Mouse (Mus musculus) liver, embryonic 14.5 days (tissue): ENCODE results near the gene Tmub2. TPM values are rescaled to one million over a fixed set of nuclear protein-coding genes. Genes with fewer than 3 reads are reported as not detected.

Experiments used
- ATAC-seq: fragments of 200-750 bp; cut with Nextera tagmentation; 2 replicates; pipeline ENCODE4 v1.8.0; 2017; ENCODE audit warnings: moderate number of reproducible peaks, mild to moderate bottlenecking, moderate library complexity; ENCODE audit not compliant: insufficient read depth
- DNase-seq, 3 experiments: peaks; one replicate each; pipeline ENCODE4 v3.0.0-alpha.2; 2012 to 2013; ENCODE audit warnings: low read depth in 3 of 3, low spot score in 3 of 3
- H3K27ac ChIP-seq: fragments of 300-500 bp; sonication (generic); 2 replicates; pipeline ENCODE4 v1.5.1; 2014; ENCODE audit warnings: moderate library complexity, mild to moderate bottlenecking, control low read depth, inconsistent platforms
- H3K27me3 ChIP-seq: fragments of 300-500 bp; sonication (generic); 2 replicates; pipeline ENCODE4 v1.6.1; 2014; ENCODE audit warnings: mild to moderate bottlenecking, low read length, moderate library complexity; ENCODE audit not compliant: control insufficient read depth, insufficient read depth
- H3K36me3 ChIP-seq: fragments of 300-500 bp; sonication (generic); replicated peaks from 2 replicates; pipeline ENCODE4 v1.6.1; 2014; ENCODE audit warnings: low read depth; ENCODE audit not compliant: control insufficient read depth, insufficient read depth
- H3K4me1 ChIP-seq, 2 experiments: fragments of 200-500 bp in 1 of 2; fragments of 300-500 bp in 1 of 2; sonication (generic) in 1 of 2; replicated peaks; 2 replicates each; pipeline ENCODE4 v1.6.1; 2012 to 2014; ENCODE audit warnings: antibody characterized with exemption in 1 of 2, inconsistent platforms in 1 of 2, low read length in 1 of 2; ENCODE audit not compliant: control insufficient read depth in 2 of 2, insufficient read depth in 2 of 2
- H3K4me2 ChIP-seq: fragments of 300-500 bp; sonication (generic); 2 replicates; pipeline ENCODE4 v1.6.1; 2014; ENCODE audit warnings: low read depth, mild to moderate bottlenecking, control low read depth, moderate library complexity
- H3K4me3 ChIP-seq, 2 experiments: fragments of 200-500 bp in 1 of 2; fragments of 300-500 bp in 1 of 2; sonication (generic) in 1 of 2; 2 replicates each; pipeline ENCODE4 v1.5.1; 2012 to 2014; ENCODE audit warnings: low read depth in 2 of 2, low read length in 2 of 2, mild to moderate bottlenecking in 2 of 2, control low read depth in 1 of 2, inconsistent platforms in 1 of 2, moderate library complexity in 1 of 2; ENCODE audit not compliant: insufficient read depth in 1 of 2
- H3K9ac ChIP-seq: fragments of 300-500 bp; sonication (generic); replicated peaks from 2 replicates; pipeline ENCODE4 v1.6.1; 2014; ENCODE audit warnings: mild to moderate bottlenecking, control low read depth, moderate library complexity
- H3K9me3 ChIP-seq: fragments of 300-500 bp; sonication (generic); 2 replicates; pipeline ENCODE4 v1.6.1; 2016; ENCODE audit warnings: low read length, mixed read lengths; ENCODE audit not compliant: control insufficient read depth
- CTCF ChIP-seq: IDR thresholded peaks from 2 replicates; pipeline ENCODE4 v1.5.1; 2016; ENCODE audit warnings: antibody characterized with exemption, low read depth, control low read depth
- EP300 ChIP-seq: IDR thresholded peaks from 2 replicates; pipeline ENCODE4 v1.6.1; 2016; ENCODE audit warnings: antibody characterized with exemption, low read depth
- WGBS: fragments of 180-500 bp; shearing (Covaris S2); extraction: QIAGEN DNeasy Blood & Tissue Kit; methylation state at CpG from one replicate; pipeline ENCODE4 v1.1.7; 2014; ENCODE audit not compliant: insufficient replicate concordance; 5-methylcytosine and 5-hydroxymethylcytosine counted together
- polyA plus RNA-seq, 2 experiments: library from polyadenylated mRNA; depleted of rRNA in 1 of 2; stranded (reverse) in 1 of 2; unstranded in 1 of 2; fragments of >200 nt; fragmentation: Nextera tagmentation in 1 of 2; extraction: Ambion mirVana in 1 of 2; gene quantifications; 2 replicates each; pipeline versions ENCODE4 v1.2.1 to v1.2.3; 2012 to 2014

The Tmub2 gene
- polyA plus RNA-seq, 2 experiments, result 19.1 to 19.3 TPM

- Histone ChIP-seq H3K27ac (peak overlapping the region; percentile 86), H3K36me3 (peaks cover 17% of the 10 kb centered on the region), H3K4me2 (peak overlapping the region; percentile 98), H3K4me1 (peaks cover 8 to 20% of the 10 kb centered on the region in 2 experiments), H3K9me3 (no peaks in the 10 kb centered on the region), H3K4me3 (peak overlapping the region; percentile 95 to 99), H3K27me3 (no peaks in the 10 kb centered on the region; the same call in 1 of the 2 replicates), H3K9ac (peak overlapping the region; percentile 100)
- TF ChIP-seq EP300 (no peak), CTCF (no peak)
- under 1% methylated on average over 84 of the region's 84 CpGs for WGBS
- no peak for DNase-seq
- peak; percentile 34; the same call in 1 of the 2 replicates for ATAC-seq
Measured at GRCm38 (mm10) chr11:102318576-102319409, 34.1 kb downstream of the Tmub2 start.

GRCm38 (mm10) chr11:102319410-102319792, 34.7 kb downstream of the Tmub2 start, which contains the start of gene Ubtf:
Gene Ubtf (minus strand): TSS chr11:102319742.
- Histone ChIP-seq H3K36me3 (peaks cover 11% of the 10 kb centered on the region), H3K9ac (peak within 1 kb of the TSS; percentile 100), H3K27me3 (no peaks in the 10 kb centered on the region; the same call in 1 of the 2 replicates), H3K27ac (peak within 1 kb of the TSS; percentile 86), H3K4me3 (peak within 1 kb of the TSS; percentile 95 to 99), H3K4me2 (peak within 1 kb of the TSS; percentile 98), H3K9me3 (no peaks in the 10 kb centered on the region), H3K4me1 (peaks cover 8 to 20% of the 10 kb centered on the region in 2 experiments)
- ATAC-seq (peak; percentile 9), DNase-seq (peak; percentile 73 to 75 (median 74))
- TF ChIP-seq EP300 (no peak), CTCF (peak; percentile 14; the same call in 1 of the 2 replicates)
- WGBS, result under 1% methylated on average over 25 of the region's 25 CpGs

- Histone ChIP-seq H3K9ac (peak overlapping the region; percentile 100), H3K4me1 (peaks cover 8 to 20% of the 10 kb centered on the region in 2 experiments), H3K27me3 (no peaks in the 10 kb centered on the region; the same call in 1 of the 2 replicates), H3K27ac (peak overlapping the region; percentile 86), H3K9me3 (no peaks in the 10 kb centered on the region), H3K4me2 (peak overlapping the region; percentile 98), H3K36me3 (peaks cover 4% of the 10 kb centered on the region), H3K4me3 (peak overlapping the region; percentile 95 to 99)
- under 1% methylated on average over 38 of the region's 38 CpGs for WGBS
- DNase-seq (peak; percentile 74 to 82 (median 81)), ATAC-seq (no peak)
- TF ChIP-seq EP300 (no peak), CTCF (no peak)
Measured at GRCm38 (mm10) chr11:102319941-102320685, 35.4 kb downstream of the Tmub2 start.

- Histone ChIP-seq H3K4me2 (peak overlapping the region; percentile 98), H3K9ac (peak overlapping the region; percentile 100), H3K4me3 (peak overlapping the region; percentile 95 to 99), H3K4me1 (peaks cover 4 to 15% of the 10 kb centered on the region in 2 experiments), H3K27ac (no peak overlapping the region), H3K36me3 (no peaks in the 10 kb centered on the region; the same call in 1 of the 2 replicates), H3K9me3 (no peaks in the 10 kb centered on the region), H3K27me3 (no peaks in the 10 kb centered on the region; the same call in 1 of the 2 replicates)
- TF ChIP-seq CTCF (no peak), EP300 (no peak)
- WGBS, result 36% methylated on average over 10 of the region's 10 CpGs
- ATAC-seq, result no peak
- no peak for DNase-seq
Measured at GRCm38 (mm10) chr11:102320686-102321005, 35.9 kb downstream of the Tmub2 start.
